Mouse (Mus musculus) erythroblast, embryonic 14.5 days (primary cell): Measurements from ENCODE around the gene Atg4d. TPM values are rescaled to one million over a fixed set of nuclear protein-coding genes. Genes with fewer than 3 reads are reported as not detected.
"Not testable (repeated sequence)": the region's sequence is repeated elsewhere in the genome, so short reads cannot be mapped to it uniquely, and the experiment has no call there.

Experiments
- H3K27me3 ChIP-seq: 2 replicates; pipeline ENCODE4 v1.6.1; 2012; ENCODE audit warnings: inconsistent platforms; ENCODE audit not compliant: control insufficient read depth
- H3K36me3 ChIP-seq: 2 replicates; pipeline ENCODE4 v1.6.1; 2012; ENCODE audit warnings: mild to moderate bottlenecking, inconsistent platforms; ENCODE audit not compliant: control insufficient read depth
- H3K4me1 ChIP-seq: 2 replicates; pipeline ENCODE4 v1.6.1; 2012; ENCODE audit warnings: inconsistent platforms; ENCODE audit not compliant: control insufficient read depth
- H3K4me3 ChIP-seq: replicated peaks from 2 replicates; pipeline ENCODE3; 2012; ENCODE audit warnings: moderate library complexity, mild to moderate bottlenecking, inconsistent platforms
- H3K9me3 ChIP-seq: 2 replicates; pipeline ENCODE4 v1.6.1; 2012; ENCODE audit warnings: low read length, inconsistent platforms, mixed read lengths; ENCODE audit not compliant: control insufficient read depth
- GATA1 ChIP-seq: IDR thresholded peaks from 2 replicates; pipeline ENCODE4 v1.6.1; 2012; ENCODE audit warnings: low read length, inconsistent platforms, mixed read lengths
- TAL1 ChIP-seq: IDR thresholded peaks from 3 replicates; pipeline ENCODE4 v1.6.1; 2012; ENCODE audit warnings: low read length, inconsistent platforms, mixed read lengths
- polyA plus RNA-seq: library from polyadenylated mRNA; stranded (reverse); fragments of >175 nt; gene quantifications from 2 replicates; pipeline ENCODE4 v1.2.3, GENCODE M21; 2012

Atg4d gene
- polyA plus RNA-seq, 1 experiment, result 30.2 TPM

GRCm38 (mm10) chr9:21322211-21322916 lies 57.3 kb downstream of the Atg4d start:
- H3K4me1 ChIP-seq, result peaks cover 50% of the 10 kb centered on the region
- H3K27me3 ChIP-seq, result no peaks in the 10 kb centered on the region
- no peaks in the 10 kb centered on the region; the same call in 1 of the 2 replicates for H3K36me3 ChIP-seq
- TF ChIP-seq GATA1 (no peak), TAL1 (no peak)
- H3K9me3 ChIP-seq, result 0 out of 2 replicates have a peak, but pooled peaks cover 2% of the 10 kb centered on the region
- H3K4me3 ChIP-seq, result peak overlapping the region; percentile 81

GRCm38 (mm10) chr9:21322917-21323297 lies 57.8 kb downstream of the Atg4d start:
- H3K27me3 ChIP-seq, H3K36me3 ChIP-seq, H3K9me3 ChIP-seq, H3K4me3 ChIP-seq: not testable (repeated sequence)
- H3K4me1 ChIP-seq, result peaks cover 50% of the 10 kb centered on the region

DNA sequence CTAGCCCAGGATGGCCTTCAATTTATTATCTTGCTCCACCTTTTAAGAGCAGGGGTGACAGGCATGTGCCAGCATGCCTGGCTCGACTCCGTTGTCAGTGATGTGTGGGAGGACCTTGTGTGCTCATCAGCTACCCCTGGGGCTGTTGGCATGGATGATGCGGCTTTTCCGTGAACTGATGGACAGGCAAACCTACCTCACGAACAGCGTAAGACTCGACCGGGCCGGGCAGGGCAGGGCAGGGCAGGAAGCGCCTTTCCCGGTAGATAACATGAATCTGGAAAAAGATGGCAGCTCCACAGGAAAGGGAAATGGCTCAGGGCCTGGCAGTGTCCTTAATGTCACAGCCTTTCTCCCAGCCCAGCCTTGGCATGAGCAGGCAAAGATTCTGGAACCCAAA lies 59.2 kb downstream of the Atg4d start:
- Histone ChIP-seq H3K4me1 (peaks cover 47% of the 10 kb centered on the region), H3K36me3 (no peaks in the 10 kb centered on the region; the same call in 1 of the 2 replicates), H3K27me3 (no peaks in the 10 kb centered on the region), H3K4me3 (no peak overlapping the region), H3K9me3 (0 out of 2 replicates have a peak, but pooled peaks cover 2% of the 10 kb centered on the region)
- no peak for TF ChIP-seq TAL1
- no peak for TF ChIP-seq GATA1

Other genes with a start within 250 kb of the Atg4d start
- gene Icam1, start 249.3 kb upstream of the Atg4d start, polyA plus RNA-seq, result 0.04 and 0.11 TPM in 2 replicates
- gene Icam4, start 235.9 kb upstream of the Atg4d start, polyA plus RNA-seq, result 105 and 134 TPM in 2 replicates
- 0.63 and 0.86 TPM in 2 replicates for gene Icam5, start 233.2 kb upstream of the Atg4d start, polyA plus RNA-seq
- gene Zglp1, start 198.2 kb upstream of the Atg4d start, polyA plus RNA-seq, result 1.4 and 1.9 TPM in 2 replicates
- 0.12 and 0.16 TPM in 2 replicates for gene Gm49373, start 192.2 kb upstream of the Atg4d start, polyA plus RNA-seq
- 1.5 and 2.8 TPM in 2 replicates for gene Fdx1l, start 191.7 kb upstream of the Atg4d start, polyA plus RNA-seq
- gene Gm38431, start 173.3 kb upstream of the Atg4d start, polyA plus RNA-seq, result 11.6 and 15.1 TPM in 2 replicates
- 7.5 and 9.3 TPM in 2 replicates for gene Raver1, start 173.3 kb upstream of the Atg4d start, polyA plus RNA-seq
- gene Tyk2, start 134.1 kb upstream of the Atg4d start, polyA plus RNA-seq, result 0.26 and 0.30 TPM in 2 replicates
- 12.7 and 17.4 TPM in 2 replicates for gene Cdc37, start 115.3 kb upstream of the Atg4d start, polyA plus RNA-seq
- 0.04 and 0.05 TPM in 2 replicates for gene Pde4a, start 99.6 kb upstream of the Atg4d start, polyA plus RNA-seq
- 4.2 and 5.2 TPM in 2 replicates for gene Keap1, start 25.9 kb upstream of the Atg4d start, polyA plus RNA-seq
- gene S1pr5, start 16.9 kb upstream of the Atg4d start, polyA plus RNA-seq, result not detected in 2 replicates
- gene Kri1, start 22.7 kb downstream of the Atg4d start, polyA plus RNA-seq, result 3.5 and 4.6 TPM in 2 replicates
- 36.6 and 42.6 TPM in 2 replicates for gene Cdkn2d, start 26.1 kb downstream of the Atg4d start, polyA plus RNA-seq
- not detected in 2 replicates for gene Ap1m2, start 47.0 kb downstream of the Atg4d start, polyA plus RNA-seq
- 0.76 and 0.82 TPM in 2 replicates for gene Slc44a2, start 55.4 kb downstream of the Atg4d start, polyA plus RNA-seq
- gene Ilf3, start 102.6 kb downstream of the Atg4d start, polyA plus RNA-seq, result 4.7 and 5.2 TPM in 2 replicates
- 1.7 and 2.0 TPM in 2 replicates for gene Qtrt1, start 146.5 kb downstream of the Atg4d start, polyA plus RNA-seq
- 112 and 129 TPM in 2 replicates for gene Dnm2, start 159.6 kb downstream of the Atg4d start, polyA plus RNA-seq
- 0.47 and 0.75 TPM in 2 replicates for gene Tmed1, start 245.0 kb downstream of the Atg4d start, polyA plus RNA-seq